Mouse (Mus musculus): ENCODE data around the gene Gja10.

The Gja10 gene

DNA sequence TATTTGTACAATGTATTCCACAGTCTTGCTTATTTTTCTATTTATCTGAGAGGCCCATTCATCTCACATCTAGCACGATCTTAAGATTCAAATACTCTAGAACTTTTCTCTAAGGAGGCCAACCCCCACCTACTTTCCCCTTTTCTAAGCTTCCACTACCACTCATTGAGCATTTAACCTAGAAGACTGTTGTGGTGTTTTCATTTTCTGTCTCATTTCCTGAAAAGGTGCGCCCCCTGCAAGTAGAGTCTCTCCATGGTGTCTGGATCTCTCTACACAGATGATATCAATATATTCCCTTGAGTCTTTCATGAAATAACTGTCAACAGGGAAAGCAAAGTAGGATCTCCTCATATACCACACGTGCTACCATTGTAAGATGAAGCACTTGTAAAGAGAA lies at the start of gene Gja10:
Gene Gja10, minus strand, starts transcription at position 101 of the 400 bp plus-strand sequence.
- no peak for DNase-seq (ENCODE audit: low spot score in 2 of 2)

DNA sequence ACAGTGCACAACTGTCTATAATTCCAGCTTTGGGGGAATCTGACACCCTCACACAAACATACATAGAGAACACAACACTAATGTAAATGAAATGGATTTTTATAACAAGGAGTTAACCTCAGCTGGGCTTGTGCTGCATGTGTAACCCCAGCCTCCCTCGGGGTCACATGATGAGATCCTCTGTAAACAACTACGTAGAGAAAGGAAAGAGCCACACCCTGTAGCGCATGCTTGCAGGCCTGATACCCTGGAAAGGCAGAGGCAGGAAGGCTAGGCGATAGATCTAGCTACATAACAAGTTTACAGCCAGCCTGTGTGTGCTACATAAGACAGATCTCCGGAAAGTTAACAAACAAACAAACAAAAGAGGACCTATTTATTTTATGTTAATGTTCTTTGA lies 49.1 kb upstream of the Gja10 start:
- no peak for DNase-seq (ENCODE audit: low spot score in 2 of 2)

- DNase-seq (ENCODE audit: low spot score in 2 of 2), result no peak
Observed at GRCm38 (mm10) chr4:32621637-32622036, 19.1 kb upstream of the Gja10 start.

- DNase-seq (ENCODE audit: low spot score in 2 of 2), result peak; percentile 99 to 100
Observed at GRCm38 (mm10) chr4:32615034-32615881, 12.7 kb upstream of the Gja10 start, which contains the start of gene Casp8ap2. Casp8ap2 (plus strand) TSS chr4:32615451.

DNA sequence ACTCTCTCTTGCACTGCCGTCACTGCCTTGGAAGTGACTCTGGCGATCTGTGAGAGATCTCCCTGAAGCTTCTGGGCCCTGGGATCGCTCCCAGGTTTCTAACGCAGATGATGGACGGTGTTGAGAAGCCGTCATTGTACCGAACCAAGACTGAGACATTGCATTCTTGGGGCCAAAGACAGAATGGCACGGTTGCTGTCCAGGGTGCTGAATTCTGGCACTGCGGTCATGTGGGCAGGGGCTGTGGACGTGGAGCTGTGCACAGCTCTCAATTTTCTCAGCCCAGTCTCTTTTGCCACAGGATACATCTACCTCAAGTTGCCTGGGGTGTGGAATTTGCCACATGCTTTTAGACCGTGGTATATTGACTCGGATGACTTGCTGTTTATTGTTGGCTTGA lies 1.4 kb downstream of the Gja10 start:
- DNase-seq (ENCODE audit: low spot score in 2 of 2), result no peak

GRCm38 (mm10) chr4:32588237-32588636 lies 14.3 kb downstream of the Gja10 start:
- no peak for DNase-seq (ENCODE audit: low spot score in 2 of 2)

- DNase-seq (ENCODE audit: low spot score in 2 of 2), result no peak
Observed at GRCm38 (mm10) chr4:32587543-32587942, 15.0 kb downstream of the Gja10 start.

GRCm38 (mm10) chr4:32586596-32586995 lies 16.0 kb downstream of the Gja10 start:
- DNase-seq (ENCODE audit: low spot score in 2 of 2), result peak in 1 of 2 experiments; percentile 27

DNA sequence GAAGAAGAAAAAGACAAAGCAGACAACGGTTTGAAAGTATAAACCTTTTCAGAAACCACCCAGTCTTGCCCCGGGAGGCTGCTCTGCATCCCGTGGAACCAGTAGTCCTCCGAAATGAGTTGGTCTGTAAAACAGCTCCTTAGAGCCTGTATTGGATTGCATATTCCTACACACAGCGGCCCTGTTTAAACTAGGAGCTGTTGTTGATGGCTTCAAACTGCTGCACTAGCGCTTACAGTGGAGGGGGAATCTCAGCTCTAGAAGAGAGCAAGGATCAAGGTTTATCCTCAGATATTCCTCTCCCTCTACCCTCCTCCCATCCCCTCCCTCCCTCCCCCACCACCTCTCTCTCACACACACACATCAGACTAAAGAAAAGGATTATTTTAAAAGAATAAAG lies 18.4 kb downstream of the Gja10 start:
- no peak for DNase-seq (ENCODE audit: low spot score in 2 of 2)

- DNase-seq (ENCODE audit: low spot score in 2 of 2), result no peak
Observed at GRCm38 (mm10) chr4:32579850-32580249, 22.7 kb downstream of the Gja10 start.

DNA sequence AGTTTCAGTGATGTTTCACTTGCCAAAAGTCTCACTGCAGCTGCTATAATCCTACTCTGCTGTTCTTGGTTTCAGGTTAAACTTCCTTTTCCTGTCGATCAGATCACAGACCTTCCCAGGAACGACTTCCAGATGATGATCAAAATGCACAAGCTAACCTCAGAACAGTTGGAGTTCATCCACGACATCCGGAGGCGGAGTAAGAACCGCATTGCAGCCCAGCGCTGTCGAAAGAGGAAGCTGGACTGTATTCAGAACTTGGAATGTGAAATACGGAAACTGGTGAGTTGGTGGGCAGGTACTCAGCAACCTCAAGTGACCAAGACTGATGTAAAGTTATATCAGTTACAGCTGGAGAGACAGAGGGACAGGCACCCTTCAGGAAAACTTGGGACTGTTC lies 27.4 kb downstream of the Gja10 start:
- DNase-seq (ENCODE audit: low spot score in 2 of 2), result no peak

GRCm38 (mm10) chr4:32574604-32575003 lies 28.0 kb downstream of the Gja10 start:
- no peak for DNase-seq (ENCODE audit: low spot score in 2 of 2)

DNA sequence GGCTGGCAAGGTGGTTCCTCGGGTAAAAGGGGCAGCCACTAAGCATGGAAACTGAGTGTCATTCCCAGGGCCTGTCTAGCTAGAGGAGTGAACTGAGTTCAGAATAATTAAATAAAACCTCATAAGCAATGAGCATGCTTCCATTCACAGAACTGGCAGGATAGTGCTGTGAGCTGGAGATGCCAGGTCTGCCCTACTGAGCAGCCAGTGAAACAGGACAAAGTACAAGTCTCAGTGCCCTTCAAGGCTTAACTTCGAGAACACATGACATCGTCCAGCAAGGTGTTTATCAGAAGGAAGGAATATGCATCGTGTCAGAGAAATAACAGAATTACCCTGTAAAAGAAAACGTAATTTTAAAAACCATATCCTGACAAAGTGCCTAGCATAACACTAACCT lies 29.0 kb downstream of the Gja10 start:
- DNase-seq (ENCODE audit: low spot score in 2 of 2), result no peak

- peak; percentile 43 to 55 for DNase-seq (ENCODE audit: low spot score in 2 of 2)
Observed at GRCm38 (mm10) chr4:32572118-32572517, 30.4 kb downstream of the Gja10 start.

- no peak for DNase-seq (ENCODE audit: low spot score in 2 of 2)
Observed at GRCm38 (mm10) chr4:32571441-32571840, 31.1 kb downstream of the Gja10 start.

GRCm38 (mm10) chr4:32570939-32571317 lies 31.6 kb downstream of the Gja10 start:
- DNase-seq (ENCODE audit: low spot score in 2 of 2), result no peak

DNA sequence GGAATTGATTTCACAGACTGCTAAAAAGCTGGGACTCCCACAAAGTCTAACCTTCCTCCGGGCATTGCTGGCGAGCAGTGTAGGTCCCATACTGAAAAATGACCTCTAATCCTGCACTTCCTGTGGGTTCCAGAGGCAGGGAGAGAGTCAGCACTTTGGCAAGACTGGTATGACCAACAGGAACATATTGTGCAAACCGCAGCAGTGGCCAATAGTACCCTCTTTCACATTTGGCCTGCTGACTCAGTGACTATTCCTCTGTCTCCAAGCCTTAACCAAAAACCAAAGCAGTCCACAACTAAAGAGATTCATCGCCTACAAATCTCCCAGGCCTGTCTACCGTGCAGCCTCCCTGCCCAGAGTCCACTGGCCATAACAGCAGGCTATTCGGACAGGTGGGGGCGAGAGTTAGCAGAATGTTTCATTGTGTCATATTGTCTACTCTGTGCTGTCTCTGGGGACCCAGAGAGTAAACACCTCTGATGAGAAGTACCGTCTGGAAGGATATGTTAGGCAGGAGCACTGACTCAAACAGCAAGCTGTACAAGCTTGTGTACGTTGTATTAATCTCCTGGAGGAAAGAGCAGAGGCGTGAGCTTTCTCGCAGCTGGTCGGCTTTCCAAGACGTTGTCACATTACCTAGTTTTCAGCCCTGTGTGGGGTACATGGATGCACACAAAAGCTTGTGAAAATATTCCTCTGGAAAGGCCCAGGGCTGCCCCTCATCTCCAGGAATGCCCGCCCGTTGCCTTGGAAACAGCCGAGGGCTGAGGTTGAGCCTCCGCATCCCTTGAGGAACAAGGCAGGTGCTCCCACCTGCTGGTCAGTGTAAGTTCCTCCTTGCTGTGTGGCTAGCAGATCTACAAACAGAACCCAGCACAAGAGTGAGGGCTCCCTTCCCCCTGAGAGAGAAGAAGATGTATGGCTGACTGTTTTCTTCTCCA lies 32.3 kb downstream of the Gja10 start:
- peak; percentile 54 to 62 for DNase-seq (ENCODE audit: low spot score in 2 of 2)

DNA sequence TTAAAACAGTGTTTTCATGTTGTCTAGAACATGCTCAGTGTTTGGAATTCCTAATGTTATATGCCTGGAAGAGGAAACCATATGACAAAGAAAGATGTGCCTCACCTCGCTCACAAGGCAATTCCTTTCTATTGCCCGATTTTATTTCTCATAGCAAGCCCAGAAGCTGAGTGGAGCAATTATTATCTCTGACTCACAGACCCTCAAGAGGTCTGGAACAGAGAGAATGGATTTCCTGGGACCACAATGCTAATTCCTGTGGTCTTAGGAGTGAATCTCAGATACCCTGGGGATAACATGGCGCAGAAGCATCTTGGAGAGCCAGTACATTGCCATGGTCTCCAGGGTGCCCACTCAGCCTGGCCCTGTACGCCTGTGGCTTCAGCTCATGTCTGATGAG lies 33.5 kb downstream of the Gja10 start:
- DNase-seq (ENCODE audit: low spot score in 2 of 2), result no peak

DNA sequence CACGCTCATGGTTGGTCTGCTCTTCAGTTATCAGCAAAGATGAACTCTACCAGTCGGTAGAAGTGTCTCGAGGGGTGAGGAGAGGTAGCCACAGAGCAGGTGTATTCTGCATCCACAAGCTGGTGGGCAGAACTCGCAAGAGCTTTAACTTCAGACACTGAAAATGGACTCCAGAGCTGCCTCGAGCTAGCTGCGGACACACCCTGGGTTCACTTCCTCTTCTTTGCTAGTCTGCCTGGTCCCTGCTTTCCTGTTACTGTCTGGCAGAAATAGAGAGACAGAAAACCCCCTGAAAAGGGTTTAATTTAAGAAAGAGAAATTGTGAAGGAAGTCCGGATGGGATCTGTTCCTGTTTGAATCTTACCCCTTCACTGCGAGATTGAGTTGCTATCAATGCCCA lies 37.6 kb downstream of the Gja10 start:
- DNase-seq (ENCODE audit: low spot score in 2 of 2), result no peak

DNA sequence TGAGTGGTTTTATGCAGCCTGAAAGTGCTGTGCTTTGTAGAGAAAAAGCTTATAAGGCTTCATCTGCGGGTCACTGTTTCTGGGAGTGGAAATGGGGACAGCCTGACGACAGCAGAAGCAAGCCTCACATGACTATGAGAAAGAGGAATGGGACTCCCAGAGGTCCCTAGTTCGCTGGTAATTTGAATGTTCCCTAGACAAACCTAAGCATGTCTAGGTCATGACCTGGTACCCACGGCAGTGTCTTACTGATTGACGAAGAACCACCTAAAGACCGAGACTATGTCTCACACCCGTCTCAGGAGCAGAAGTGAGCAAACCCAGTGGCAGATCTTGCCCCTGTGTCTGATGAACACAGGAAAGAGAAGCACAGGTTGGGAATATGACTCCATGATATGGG lies 38.1 kb downstream of the Gja10 start:
- no peak for DNase-seq (ENCODE audit: low spot score in 2 of 2)

DNA sequence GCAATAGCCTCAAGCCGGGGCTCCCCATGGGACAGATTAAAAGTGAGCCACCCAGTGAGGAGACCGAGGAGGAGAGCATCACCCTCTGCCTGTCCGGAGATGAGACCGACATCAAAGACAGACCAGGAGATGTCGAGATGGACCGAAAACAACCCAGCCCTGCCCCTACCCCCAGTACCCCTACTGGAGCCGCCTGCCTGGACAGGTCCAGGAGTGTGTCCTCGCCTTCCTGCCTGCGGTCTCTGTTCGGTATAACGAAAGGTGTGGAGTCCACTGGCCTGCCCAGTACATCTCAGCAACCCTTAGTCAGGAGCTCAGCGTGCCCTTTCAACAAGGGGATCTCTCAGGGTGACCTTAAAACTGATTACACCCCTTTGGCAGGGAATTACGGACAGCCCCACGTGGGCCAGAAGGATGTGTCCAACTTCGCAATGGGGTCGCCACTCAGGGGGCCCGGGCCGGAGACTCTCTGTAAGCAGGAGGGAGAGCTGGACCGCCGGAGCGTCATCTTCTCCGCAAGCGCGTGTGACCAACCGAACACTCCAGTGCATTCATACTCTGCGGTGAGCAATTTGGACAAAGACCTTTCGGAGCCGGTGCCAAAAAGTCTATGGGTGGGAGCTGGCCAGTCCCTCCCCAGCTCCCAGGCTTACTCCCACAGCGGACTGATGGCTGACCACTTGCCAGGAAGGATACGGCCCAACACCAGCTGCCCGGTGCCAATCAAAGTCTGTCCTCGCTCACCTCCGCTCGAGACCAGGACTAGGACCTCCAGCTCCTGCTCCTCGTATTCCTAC lies 40.0 kb downstream of the Gja10 start:
- no peak for DNase-seq (ENCODE audit: low spot score in 2 of 2)

Data from right cerebral cortex, adult 2 months (tissue).